Mouse (Mus musculus): ENCODE data around the gene Epha4. TPM values are rescaled to one million over a fixed set of nuclear protein-coding genes. Genes with fewer than 3 reads are reported as not detected.

Gene Epha4
- total RNA-seq, 2 experiments from 2014 or later = 298 to 325 TPM

- DNase-seq = no peak
These were observed 108.3 kb downstream of the Epha4 start for GRCm38 (mm10) chr1:77406631-77407030.

GRCm38 (mm10) chr1:77404537-77404936 lies 110.4 kb downstream of the Epha4 start:
- no peak for DNase-seq

DNA sequence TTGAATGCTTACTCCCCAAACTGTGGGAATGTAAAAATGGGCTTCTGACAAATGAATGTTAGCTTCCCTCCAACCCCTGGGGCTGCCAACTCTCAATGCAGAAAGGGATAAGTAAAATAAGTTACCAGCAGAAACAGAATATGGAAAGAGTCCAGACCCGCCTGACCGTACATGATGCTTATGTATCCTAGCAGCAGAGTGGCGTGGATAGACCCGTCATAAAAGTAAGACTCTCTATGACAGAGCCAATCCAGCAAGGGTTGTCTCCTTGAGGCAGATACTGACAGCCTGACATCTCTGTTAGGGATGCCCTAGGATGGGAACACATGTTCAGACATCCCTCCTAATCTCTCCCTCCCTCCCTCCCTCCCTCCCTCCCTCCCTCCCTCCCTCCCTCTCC lies 111.9 kb downstream of the Epha4 start:
- no peak for DNase-seq

DNA sequence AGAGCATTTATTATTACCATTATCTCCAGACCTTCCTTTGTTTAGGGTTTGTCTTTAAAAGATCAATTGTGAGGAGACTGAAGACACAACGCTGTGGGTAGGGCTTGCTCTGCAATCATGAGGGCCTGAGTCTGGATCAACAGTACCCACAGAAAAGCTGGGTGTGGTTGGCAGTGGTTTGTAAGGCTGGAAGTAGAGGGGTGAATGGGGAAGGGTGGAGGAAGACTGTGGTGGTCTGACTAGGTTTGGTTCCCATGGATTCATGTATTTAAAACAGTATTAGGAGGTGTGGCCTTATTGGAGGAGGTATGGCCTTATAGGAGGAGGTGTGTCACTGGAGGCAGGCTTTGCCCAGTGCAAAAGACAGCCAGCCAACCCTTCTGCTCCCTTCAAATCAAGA lies 113.4 kb downstream of the Epha4 start:
- no peak for DNase-seq

- no peak for DNase-seq
These were observed 123.3 kb downstream of the Epha4 start for GRCm38 (mm10) chr1:77391590-77391989.

- DNase-seq = no peak
These were observed 125.8 kb downstream of the Epha4 start for GRCm38 (mm10) chr1:77389069-77389468.

GRCm38 (mm10) chr1:77388556-77388955 lies 126.3 kb downstream of the Epha4 start:
- no peak for DNase-seq

DNA sequence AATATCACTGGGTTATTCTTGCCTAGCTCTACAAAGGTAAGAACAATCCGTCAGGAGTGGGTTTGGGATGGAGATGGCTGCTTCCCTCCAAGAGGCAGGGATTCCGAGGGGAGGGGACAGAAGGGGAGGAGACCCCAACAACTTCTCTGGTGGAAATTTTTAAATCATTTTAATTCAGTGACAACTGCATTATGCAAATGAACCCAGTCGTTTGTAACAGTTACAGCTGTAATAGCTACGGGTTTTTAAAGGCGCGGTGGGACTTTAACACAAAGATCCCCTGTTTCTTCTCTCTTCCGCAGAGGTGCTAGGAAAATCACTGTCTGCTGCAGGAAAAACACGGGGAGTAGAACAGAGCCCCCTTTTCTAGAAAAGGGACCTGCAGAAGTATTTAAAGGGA lies 129.3 kb downstream of the Epha4 start:
- DNase-seq = no peak

GRCm38 (mm10) chr1:77383466-77383865 lies 131.4 kb downstream of the Epha4 start:
- no peak for DNase-seq

DNA sequence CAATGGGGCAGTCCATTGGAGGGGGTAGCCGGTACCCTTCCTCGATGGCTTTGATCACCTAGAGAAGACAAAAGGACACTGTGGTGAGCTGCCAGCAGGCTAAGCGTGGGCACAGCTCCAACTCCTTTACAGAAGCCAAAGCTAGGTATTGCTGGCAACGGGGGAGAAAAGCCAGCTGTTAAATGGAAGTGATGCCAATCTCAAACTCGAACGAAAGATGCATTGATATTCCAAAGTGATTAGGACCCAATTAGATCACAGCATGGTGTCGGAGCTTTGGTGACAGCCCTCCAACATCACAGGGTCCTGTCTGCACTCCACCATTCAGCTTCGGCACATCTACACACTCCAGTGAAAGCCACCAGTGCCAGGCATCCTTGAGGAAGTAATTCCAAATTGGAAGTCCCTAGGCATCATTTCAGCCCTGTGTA lies 137.3 kb downstream of the Epha4 start:
- DNase-seq = no peak

DNA sequence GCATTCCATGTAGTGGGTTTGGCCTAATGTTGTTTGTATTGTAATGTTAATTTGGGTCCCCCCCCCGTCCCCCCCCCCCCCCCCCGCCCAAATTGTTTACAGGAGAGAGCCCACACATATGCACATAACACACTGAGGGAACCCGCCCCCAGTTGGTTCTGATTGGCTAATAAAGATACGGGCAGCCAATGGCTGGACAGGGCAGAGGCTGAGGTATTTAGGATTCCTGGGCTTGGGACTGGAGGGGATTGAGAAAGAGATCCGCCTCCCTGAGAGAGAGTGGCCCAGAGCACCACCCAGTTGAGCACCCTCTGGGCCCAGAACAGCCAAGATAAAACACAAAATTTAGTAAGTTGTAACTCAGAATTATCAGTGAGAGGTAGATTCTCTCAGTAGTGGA lies 140.8 kb downstream of the Epha4 start:
- DNase-seq = no peak

DNA sequence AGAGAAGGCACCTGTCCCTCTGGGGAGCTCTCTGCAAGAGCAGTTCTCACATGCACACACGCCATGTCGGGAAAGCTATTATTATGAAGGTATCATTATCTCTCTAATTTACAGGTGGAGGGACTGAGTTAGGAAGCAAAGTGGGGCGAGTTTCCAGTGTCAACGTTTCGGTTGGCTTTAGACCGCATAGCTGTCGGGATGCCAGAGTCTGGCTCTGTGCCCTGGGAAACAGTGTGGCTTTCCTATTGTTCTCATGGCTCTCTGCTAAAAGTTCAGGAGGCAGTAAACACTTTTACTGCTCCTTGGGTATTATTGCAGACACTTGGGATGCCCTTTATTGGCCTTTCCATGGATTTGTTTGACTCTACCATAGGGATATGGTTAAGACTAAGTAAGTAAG lies 144.0 kb downstream of the Epha4 start:
- DNase-seq = no peak

DNA sequence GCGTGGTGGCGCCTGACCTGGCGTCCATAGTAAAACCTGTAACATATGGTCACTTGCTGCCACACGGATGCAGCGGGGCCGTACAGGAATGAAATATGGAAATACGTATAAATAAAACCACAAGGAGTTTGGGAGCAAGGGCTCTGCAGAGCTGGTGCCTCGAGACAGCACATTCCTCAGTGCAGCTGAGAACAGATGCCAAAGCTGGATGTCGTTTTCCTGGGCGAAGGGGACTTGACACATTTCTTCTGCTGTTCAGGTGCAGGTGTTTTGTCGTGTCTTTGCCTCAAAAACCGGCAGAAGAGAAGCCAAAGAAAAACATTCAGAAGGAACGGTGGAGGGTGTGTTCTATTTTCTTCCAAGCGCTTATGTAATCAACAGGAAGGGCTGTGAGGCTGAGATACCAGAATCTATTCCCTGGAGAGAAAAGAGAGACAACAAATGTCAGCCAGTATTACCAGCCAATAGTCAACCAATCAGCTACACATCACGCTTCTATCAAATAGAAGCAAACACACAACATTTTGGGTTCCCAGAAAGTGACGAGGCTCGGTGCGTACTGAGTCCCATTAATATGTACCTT lies 145.5 kb downstream of the Epha4 start:
- DNase-seq = peak; percentile 27 to 39

DNA sequence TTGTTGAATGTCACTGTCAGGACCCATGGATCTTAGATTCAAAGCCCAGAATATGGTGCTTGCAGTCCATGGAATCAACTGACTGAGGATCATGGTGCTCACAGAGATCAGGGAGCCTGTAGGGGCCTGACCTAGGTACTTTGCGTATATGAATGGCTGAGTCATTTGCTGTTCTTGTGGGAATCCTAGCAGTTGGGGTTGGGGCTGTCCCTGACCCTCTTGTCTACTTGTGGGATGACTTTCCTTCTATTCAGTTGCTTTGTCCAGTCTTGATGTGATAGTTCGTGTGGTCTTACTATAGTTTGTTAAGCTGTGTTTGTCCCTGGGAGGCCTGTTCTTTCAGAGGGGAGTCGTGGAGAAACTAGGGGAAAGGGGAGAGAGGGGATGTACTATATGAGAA lies 149.0 kb downstream of the Epha4 start:
- DNase-seq = no peak

GRCm38 (mm10) chr1:77364596-77364995 lies 150.3 kb downstream of the Epha4 start:
- DNase-seq = no peak

GRCm38 (mm10) chr1:77363848-77364247 lies 151.0 kb downstream of the Epha4 start:
- no peak for DNase-seq

- peak; percentile 55 to 60 for DNase-seq
These were observed 168.4 kb downstream of the Epha4 start for GRCm38 (mm10) chr1:77346459-77346858.

DNA sequence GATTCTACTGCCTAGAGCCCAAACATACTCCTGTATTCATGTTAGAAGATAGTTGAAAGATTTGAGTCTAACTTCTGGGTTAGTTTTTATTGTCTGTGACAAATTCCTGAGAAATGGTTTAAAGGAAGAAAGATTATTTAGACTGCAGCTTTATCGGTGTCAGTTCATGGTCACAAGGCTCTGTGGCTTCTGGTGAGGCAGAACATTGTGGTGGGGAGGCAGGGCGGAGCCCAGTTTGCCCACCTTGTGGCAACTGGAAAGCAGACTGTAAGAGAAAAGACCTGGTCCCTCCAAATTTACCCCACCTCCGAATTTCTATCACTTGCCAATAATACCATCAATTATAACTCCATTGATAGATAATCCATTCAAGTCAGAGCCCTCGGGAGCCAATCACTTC lies 171.1 kb downstream of the Epha4 start:
- DNase-seq = no peak

- DNase-seq = no peak
These were observed 175.2 kb downstream of the Epha4 start for GRCm38 (mm10) chr1:77339701-77340100.

DNA sequence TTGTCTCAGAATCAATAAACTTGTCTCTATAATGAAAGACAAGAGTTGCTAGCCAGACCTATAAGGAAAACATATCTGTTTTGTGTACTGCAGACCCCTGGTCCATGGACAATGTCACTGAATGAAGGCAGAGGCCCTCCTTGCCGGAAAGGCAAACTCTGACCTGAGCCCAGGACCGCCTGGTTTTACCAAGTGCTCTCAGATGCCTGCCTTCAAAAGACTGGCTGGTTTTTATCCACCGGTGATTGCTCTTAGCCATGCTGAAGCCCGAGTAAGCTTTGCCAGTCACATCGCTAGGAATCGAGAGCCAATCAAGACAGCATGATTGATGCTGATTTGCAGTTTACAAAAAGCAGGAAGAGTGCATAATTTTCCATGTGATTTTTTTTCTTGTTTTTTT lies 176.5 kb downstream of the Epha4 start:
- no peak for DNase-seq

DNA sequence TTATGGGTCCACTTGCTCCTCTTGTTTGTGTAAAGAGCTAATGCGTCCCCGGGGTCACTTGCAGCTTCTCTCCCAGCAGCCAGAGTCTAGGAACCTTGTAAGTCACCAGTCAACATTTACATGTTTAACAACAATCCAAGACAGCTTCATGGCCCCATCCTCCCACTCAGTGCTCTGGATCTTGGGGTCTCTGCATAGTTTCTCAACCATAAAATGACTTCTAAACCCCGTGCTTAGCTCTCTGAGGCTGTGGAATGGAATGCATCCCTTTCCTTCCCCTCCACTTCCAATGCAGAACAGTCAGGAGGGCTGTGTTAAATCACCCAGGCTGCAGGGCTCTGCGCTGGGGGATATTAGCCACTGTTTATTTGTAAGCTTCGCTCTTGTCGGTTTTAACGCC lies 178.0 kb downstream of the Epha4 start:
- no peak for DNase-seq

GRCm38 (mm10) chr1:77318597-77319127 lies 196.2 kb downstream of the Epha4 start:
- DNase-seq = no peak
